Mouse (Mus musculus) layer of hippocampus, postnatal 25 days (tissue): ENCODE results near the gene Tmem189. TPM values are rescaled to one million over a fixed set of nuclear protein-coding genes. Genes with fewer than 3 reads are reported as not detected.
A peak's percentile ranks its signal among the peaks of the same experiment; 100 is the strongest.

ENCODE experiments used
- DNase-seq, 2 experiments: peaks; one replicate each; pipeline ENCODE4 v3.0.0; 2022; ENCODE audit warnings: mixed read lengths in 2 of 2, low spot score in 1 of 2; ENCODE audit errors: extremely low spot score in 1 of 2
- total RNA-seq, 2 experiments: library from RNA; stranded (reverse); gene quantifications; 2 replicates each; pipeline ENCODE4 v1.2.3; 2021

The Tmem189 gene
- total RNA-seq, 2 experiments from 2014 or later, result 57.3 to 60.3 TPM

- DNase-seq, result peak; percentile 99 to 100
Observed at GRCm38 (mm10) chr2:167685137-167685536, 4.5 kb downstream of the Tmem189 start.

- DNase-seq, result no peak
Observed at GRCm38 (mm10) chr2:167683721-167684120, 5.9 kb downstream of the Tmem189 start.

GRCm38 (mm10) chr2:167680657-167681056 lies 9.0 kb downstream of the Tmem189 start:
- DNase-seq, result no peak

- DNase-seq, result peak; percentile 79 to 90
Observed at GRCm38 (mm10) chr2:167679902-167680430, 9.7 kb downstream of the Tmem189 start.

GRCm38 (mm10) chr2:167678600-167678999 lies 11.0 kb downstream of the Tmem189 start:
- no peak for DNase-seq

- no peak for DNase-seq
Observed at GRCm38 (mm10) chr2:167675120-167675909, 14.3 kb downstream of the Tmem189 start.

GRCm38 (mm10) chr2:167672212-167672685 lies 17.4 kb downstream of the Tmem189 start:
- no peak for DNase-seq

- DNase-seq, result no peak
Observed at GRCm38 (mm10) chr2:167671101-167671633, 18.5 kb downstream of the Tmem189 start.

- no peak for DNase-seq
Observed at GRCm38 (mm10) chr2:167669398-167669797, 20.2 kb downstream of the Tmem189 start.

GRCm38 (mm10) chr2:167668426-167668825 lies 21.2 kb downstream of the Tmem189 start:
- DNase-seq, result no peak

GRCm38 (mm10) chr2:167665972-167666713 lies 23.5 kb downstream of the Tmem189 start:
- no peak for DNase-seq

- DNase-seq, result no peak
Observed at GRCm38 (mm10) chr2:167662713-167663112, 26.9 kb downstream of the Tmem189 start.

GRCm38 (mm10) chr2:167661270-167662203 lies 28.1 kb downstream of the Tmem189 start, which contains the start of gene Gm20431:
Gene Gm20431 (minus strand): TSS chr2:167661496.
- peak; percentile 89 to 90 for DNase-seq

GRCm38 (mm10) chr2:167660611-167660971 lies 29.0 kb downstream of the Tmem189 start:
- DNase-seq, result no peak

- DNase-seq, result peak in 1 of 2 experiments; percentile 60
Observed at GRCm38 (mm10) chr2:167659847-167660610, 29.6 kb downstream of the Tmem189 start.

GRCm38 (mm10) chr2:167659177-167659846 lies 30.3 kb downstream of the Tmem189 start:
- no peak for DNase-seq

- no peak for DNase-seq
Observed at GRCm38 (mm10) chr2:167658712-167659111, 30.9 kb downstream of the Tmem189 start.

GRCm38 (mm10) chr2:167657973-167658372 lies 31.6 kb downstream of the Tmem189 start:
- no peak for DNase-seq
